Mouse (Mus musculus) heart, embryonic 10.5 days (tissue): ENCODE results near the gene Cdh12. TPM values are rescaled to one million over a fixed set of nuclear protein-coding genes. Genes with fewer than 3 reads are reported as not detected.
"Not testable (repeated sequence)": the region's sequence is repeated elsewhere in the genome, so short reads cannot be mapped to it uniquely, and the experiment has no call there.

Experiments
- DNase-seq: peaks from one replicate; pipeline ENCODE4 v3.0.0-alpha.2; 2017; ENCODE audit warnings: low spot score
- H3K27ac ChIP-seq: fragments of 300-500 bp; sonication (generic); 2 replicates; pipeline ENCODE4 v1.5.1; 2016; ENCODE audit warnings: mild to moderate bottlenecking
- H3K27me3 ChIP-seq: fragments of 300-500 bp; sonication (generic); 2 replicates; pipeline ENCODE4 v1.6.1; 2016; ENCODE audit warnings: mild to moderate bottlenecking; ENCODE audit not compliant: poor library complexity, insufficient read depth, severe bottlenecking
- H3K36me3 ChIP-seq: fragments of 300-500 bp; sonication (generic); 2 replicates; pipeline ENCODE4 v1.6.1; 2016; ENCODE audit warnings: mild to moderate bottlenecking, moderate library complexity
- H3K4me1 ChIP-seq: fragments of 300-500 bp; sonication (generic); 2 replicates; pipeline ENCODE4 v1.6.1; 2016; ENCODE audit warnings: mild to moderate bottlenecking
- H3K4me3 ChIP-seq: fragments of 300-500 bp; sonication (generic); 2 replicates; pipeline ENCODE4 v1.5.1; 2016; ENCODE audit warnings: mild to moderate bottlenecking, moderate library complexity
- H3K9me3 ChIP-seq: fragments of 300-500 bp; sonication (generic); 2 replicates; pipeline ENCODE4 v1.6.1; 2016; ENCODE audit warnings: mild to moderate bottlenecking, moderate library complexity
- WGBS: fragments of 180-500 bp; shearing (Covaris S2); methylation state at CpG from one replicate; pipeline ENCODE4 v1.1.7; 2016; 5-methylcytosine and 5-hydroxymethylcytosine counted together
- polyA plus RNA-seq: library from polyadenylated mRNA; unstranded; fragments of >200 nt; fragmentation: Nextera tagmentation; extraction: Ambion mirVana; gene quantifications from 2 replicates; pipeline ENCODE4 v1.2.1, GENCODE M21; 2016

The Cdh12 gene
- polyA plus RNA-seq, 1 experiment from 2014 or later: 0.03 TPM

- no peaks in the 10 kb centered on the region for H3K9me3 ChIP-seq
Observed at GRCm38 (mm10) chr15:21355356-21356101, 906.5 kb downstream of the Cdh12 start.

GRCm38 (mm10) chr15:21366366-21366765, 917.3 kb downstream of the Cdh12 start:
- H3K27ac ChIP-seq: no peak overlapping the region
- H3K27me3 ChIP-seq: no peaks in the 10 kb centered on the region
- no peak for DNase-seq
- no peaks in the 10 kb centered on the region for H3K36me3 ChIP-seq
- no peaks in the 10 kb centered on the region for H3K9me3 ChIP-seq
- no peak overlapping the region for H3K4me3 ChIP-seq
- H3K4me1 ChIP-seq: no peaks in the 10 kb centered on the region

More at GRCm38 (mm10) chr15:21355356-21356101, 906.5 kb downstream of the Cdh12 start:
- 85% methylated on average over 5 of the region's 5 CpGs for WGBS
- no peaks in the 10 kb centered on the region for H3K27me3 ChIP-seq
- DNase-seq: no peak
- H3K36me3 ChIP-seq: no peaks in the 10 kb centered on the region
- no peaks in the 10 kb centered on the region for H3K4me1 ChIP-seq
- H3K27ac ChIP-seq: no peak overlapping the region
- no peak overlapping the region for H3K4me3 ChIP-seq

GRCm38 (mm10) chr15:21375460-21375859, 926.4 kb downstream of the Cdh12 start:
- 83% methylated on average over 5 of the region's 5 CpGs for WGBS
- Histone ChIP-seq H3K27me3 (no peaks in the 10 kb centered on the region), H3K36me3 (no peaks in the 10 kb centered on the region), H3K27ac (no peak overlapping the region), H3K4me1 (no peaks in the 10 kb centered on the region), H3K9me3 (no peaks in the 10 kb centered on the region), H3K4me3 (no peak overlapping the region)
- DNase-seq: no peak

GRCm38 (mm10) chr15:21375871-21376270, 926.8 kb downstream of the Cdh12 start:
- Histone ChIP-seq H3K27me3 (no peaks in the 10 kb centered on the region), H3K4me1 (no peaks in the 10 kb centered on the region), H3K9me3 (no peaks in the 10 kb centered on the region), H3K4me3 (no peak overlapping the region), H3K27ac (no peak overlapping the region), H3K36me3 (no peaks in the 10 kb centered on the region)
- no peak for DNase-seq
- 84% methylated on average over 3 of the region's 3 CpGs for WGBS

GRCm38 (mm10) chr15:21391442-21391841, 942.4 kb downstream of the Cdh12 start:
- not testable (repeated sequence) for H3K36me3 ChIP-seq, H3K27me3 ChIP-seq, H3K27ac ChIP-seq, H3K9me3 ChIP-seq, H3K4me1 ChIP-seq, H3K4me3 ChIP-seq, DNase-seq
- 85% methylated on average over 14 of the region's 14 CpGs for WGBS

GRCm38 (mm10) chr15:21393080-21393479, 944.0 kb downstream of the Cdh12 start:
- DNase-seq: no peak
- no peak overlapping the region for H3K27ac ChIP-seq
- WGBS: 81% methylated on average over 3 of the region's 3 CpGs
- H3K9me3 ChIP-seq: no peaks in the 10 kb centered on the region
- no peaks in the 10 kb centered on the region for H3K36me3 ChIP-seq
- no peak overlapping the region for H3K4me3 ChIP-seq
- no peaks in the 10 kb centered on the region for H3K27me3 ChIP-seq
- no peaks in the 10 kb centered on the region for H3K4me1 ChIP-seq

GRCm38 (mm10) chr15:21405196-21405595, 956.1 kb downstream of the Cdh12 start:
- WGBS: 79% methylated on average over 6 of the region's 6 CpGs
- no peak for DNase-seq
- no peaks in the 10 kb centered on the region for H3K27me3 ChIP-seq
- H3K27ac ChIP-seq: no peak overlapping the region
- no peaks in the 10 kb centered on the region for H3K36me3 ChIP-seq
- H3K4me3 ChIP-seq: no peak overlapping the region
- H3K9me3 ChIP-seq: no peaks in the 10 kb centered on the region
- H3K4me1 ChIP-seq: no peaks in the 10 kb centered on the region

GRCm38 (mm10) chr15:21407324-21408044, 958.4 kb downstream of the Cdh12 start:
- no peak overlapping the region for H3K4me3 ChIP-seq
- no peaks in the 10 kb centered on the region for H3K9me3 ChIP-seq
- WGBS: 65% methylated on average over 2 of the region's 2 CpGs
- H3K36me3 ChIP-seq: no peaks in the 10 kb centered on the region
- H3K4me1 ChIP-seq: no peaks in the 10 kb centered on the region
- H3K27me3 ChIP-seq: no peaks in the 10 kb centered on the region
- H3K27ac ChIP-seq: no peak overlapping the region
- no peak for DNase-seq

GRCm38 (mm10) chr15:21437347-21437746, 988.3 kb downstream of the Cdh12 start:
- DNase-seq: no peak
- WGBS: 76% methylated on average over 4 of the region's 4 CpGs
- H3K9me3 ChIP-seq: no peaks in the 10 kb centered on the region
- no peaks in the 10 kb centered on the region for H3K27me3 ChIP-seq
- no peaks in the 10 kb centered on the region for H3K36me3 ChIP-seq
- no peak overlapping the region for H3K4me3 ChIP-seq
- H3K4me1 ChIP-seq: no peaks in the 10 kb centered on the region
- H3K27ac ChIP-seq: no peak overlapping the region

- H3K36me3 ChIP-seq: no peaks in the 10 kb centered on the region
- H3K4me3 ChIP-seq: no peak overlapping the region
- H3K4me1 ChIP-seq: no peaks in the 10 kb centered on the region
- no peak for DNase-seq
- H3K27ac ChIP-seq: no peak overlapping the region
- H3K27me3 ChIP-seq: no peaks in the 10 kb centered on the region
- no peaks in the 10 kb centered on the region for H3K9me3 ChIP-seq
Observed at GRCm38 (mm10) chr15:21437924-21438323, 988.9 kb downstream of the Cdh12 start.

- Histone ChIP-seq H3K4me3 (no peak overlapping the region), H3K9me3 (no peaks in the 10 kb centered on the region), H3K36me3 (no peaks in the 10 kb centered on the region), H3K27ac (no peak overlapping the region), H3K27me3 (no peaks in the 10 kb centered on the region), H3K4me1 (no peaks in the 10 kb centered on the region)
- WGBS: 63% methylated on average over 2 of the region's 2 CpGs
- DNase-seq: no peak
Observed at GRCm38 (mm10) chr15:21458098-21458497, 1009.0 kb downstream of the Cdh12 start.

GRCm38 (mm10) chr15:21519355-21519869, 1070.3 kb downstream of the Cdh12 start:
- Histone ChIP-seq H3K9me3 (no peaks in the 10 kb centered on the region), H3K4me3 (no peak overlapping the region), H3K27ac (no peak overlapping the region), H3K4me1 (no peaks in the 10 kb centered on the region), H3K27me3 (no peaks in the 10 kb centered on the region), H3K36me3 (no peaks in the 10 kb centered on the region)
- no peak for DNase-seq

- Histone ChIP-seq H3K4me3 (no peak overlapping the region), H3K36me3 (no peaks in the 10 kb centered on the region), H3K9me3 (no peaks in the 10 kb centered on the region), H3K27ac (no peak overlapping the region), H3K27me3 (no peaks in the 10 kb centered on the region), H3K4me1 (no peaks in the 10 kb centered on the region)
- WGBS: 64% methylated on average over 4 of the region's 4 CpGs
- no peak for DNase-seq
Observed at GRCm38 (mm10) chr15:21530804-21531203, 1081.7 kb downstream of the Cdh12 start.
